Mouse (Mus musculus) urinary bladder, postnatal 25 days (tissue): ENCODE results near the gene Xaf1.
"Not testable (repeated sequence)": the region's sequence is repeated elsewhere in the genome, so short reads cannot be mapped to it uniquely, and the experiment has no call there.

Experiments
- DNase-seq: peaks from one replicate; pipeline ENCODE4 v3.0.0; 2022; ENCODE audit warnings: low spot score

The Xaf1 gene

DNA sequence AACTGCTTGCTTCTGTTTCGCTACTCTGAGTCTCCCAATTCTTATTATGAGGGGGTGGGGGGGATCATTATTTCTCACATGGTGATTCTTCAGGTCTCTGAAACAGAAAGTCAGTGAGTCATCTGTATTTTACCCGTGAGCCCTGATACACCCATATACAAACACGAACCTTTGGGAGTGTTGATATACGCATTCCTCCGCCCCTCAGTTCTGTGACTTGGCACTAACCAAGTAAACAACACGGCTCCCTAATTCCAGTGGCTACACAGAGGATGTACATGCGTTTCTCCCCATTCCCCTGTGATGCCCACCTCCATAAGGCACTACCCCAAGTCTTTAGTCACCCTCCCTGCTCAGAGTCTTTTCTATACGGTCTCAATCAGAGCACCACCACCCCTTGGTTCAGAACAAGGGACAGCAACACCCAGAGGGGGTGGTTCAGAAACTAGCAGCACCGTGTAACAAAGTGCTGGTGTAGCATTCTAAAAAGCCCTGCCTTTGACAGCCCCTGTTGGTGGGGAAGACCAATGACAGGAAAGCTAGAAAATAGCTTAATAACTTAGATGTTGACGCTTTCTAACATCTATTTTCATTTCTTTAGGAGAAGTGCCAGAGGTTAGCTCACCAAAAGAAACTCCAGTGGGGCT lies 10.0 kb downstream of the Xaf1 start:
- DNase-seq, result no peak

DNA sequence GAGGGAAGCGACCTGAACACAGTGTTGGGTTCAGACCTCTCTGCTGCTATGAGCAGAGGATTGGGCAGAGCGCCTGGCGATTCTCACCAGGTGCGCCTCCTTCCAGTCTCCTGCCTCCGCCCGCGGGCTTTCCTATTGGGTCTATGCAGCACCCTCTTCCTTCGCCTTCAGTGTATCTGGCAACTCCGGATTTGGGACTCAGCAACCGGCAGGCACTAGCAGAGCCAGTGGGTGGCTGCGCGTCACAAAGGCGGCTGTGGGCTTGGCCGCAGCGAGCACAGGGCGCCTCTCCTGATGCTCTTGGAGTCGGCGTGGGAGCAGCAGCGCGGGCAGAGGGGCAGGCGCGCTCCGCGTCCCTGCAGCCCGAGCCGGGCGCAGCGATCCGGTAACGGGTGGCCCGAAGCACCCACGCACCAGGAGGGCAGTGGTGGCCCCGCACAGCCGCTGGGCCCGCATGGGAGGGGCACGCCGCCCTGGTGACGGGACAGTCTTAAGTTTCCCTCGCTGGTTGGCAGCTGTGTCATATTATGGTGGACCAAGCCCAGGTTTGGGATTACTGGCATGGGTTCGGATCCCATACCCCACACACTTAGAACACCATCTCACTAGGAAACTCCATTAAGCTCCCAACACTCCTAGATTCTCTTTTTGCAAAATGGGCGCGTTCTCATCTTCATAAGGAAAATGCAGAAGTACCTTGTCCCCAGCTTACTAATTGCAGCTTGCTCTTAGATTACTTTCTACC lies 12.9 kb downstream of the Xaf1 start, which contains the start of gene Fbxo39:
TSS of gene Fbxo39 (plus strand) at position 294 of the 745 bp plus-strand sequence.
- DNase-seq, result no peak

DNA sequence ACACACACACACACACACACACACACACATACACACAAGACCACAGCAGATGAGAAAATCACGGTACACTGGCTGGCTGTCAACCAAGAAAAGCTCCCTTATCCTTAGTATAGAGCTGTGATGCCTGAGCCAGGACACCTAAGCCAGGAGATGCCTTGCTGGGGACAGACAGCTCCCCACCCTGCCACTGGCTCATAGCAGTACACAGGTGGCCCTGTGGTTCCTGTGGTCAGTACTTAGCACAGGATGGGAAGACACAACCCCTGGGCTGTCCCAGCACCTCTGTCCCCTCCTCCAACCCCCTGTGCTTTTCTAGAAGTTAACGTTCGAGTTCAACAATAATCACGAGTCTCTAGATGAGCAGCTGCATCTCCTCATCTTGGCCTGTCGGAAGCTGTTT lies 16.6 kb downstream of the Xaf1 start:
- DNase-seq, result no peak

DNA sequence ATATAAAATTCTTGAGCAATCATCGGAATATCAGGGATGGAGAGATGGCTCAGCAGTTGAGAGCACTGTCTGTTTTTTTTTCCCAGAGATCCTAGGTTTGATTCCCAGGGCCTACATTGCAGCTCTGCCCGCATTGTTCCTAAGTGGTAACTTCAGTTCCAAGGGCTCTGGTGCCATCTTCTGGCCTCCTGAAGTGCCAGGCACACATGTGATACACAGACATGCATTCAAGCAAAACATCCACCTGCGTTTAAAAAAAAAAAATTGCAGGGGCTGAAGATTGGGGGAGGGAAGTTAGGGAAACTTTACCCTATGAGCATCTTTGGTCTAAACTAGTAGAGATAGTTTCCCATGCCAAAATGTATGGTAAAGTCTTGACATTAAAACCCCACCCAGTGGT lies 23.0 kb downstream of the Xaf1 start:
- DNase-seq, result no peak

DNA sequence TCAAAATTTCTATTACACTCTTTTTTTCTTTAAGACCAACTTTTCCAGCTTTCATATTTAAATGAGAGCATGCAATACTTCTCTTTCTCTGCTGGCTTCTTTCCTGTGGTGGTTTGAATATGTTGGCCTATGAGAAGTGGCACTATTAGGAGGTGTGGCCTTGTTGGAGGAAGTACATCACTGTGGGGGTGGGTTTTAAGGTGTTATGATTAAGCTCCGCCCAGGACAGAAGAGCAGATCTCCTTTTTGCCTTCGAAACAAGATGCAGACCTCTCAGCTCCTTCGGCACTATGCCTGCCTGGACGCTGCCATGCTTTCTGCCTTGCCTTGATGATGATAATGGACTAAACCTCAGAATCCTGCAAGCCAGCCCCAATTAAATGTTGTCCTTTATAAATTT lies 24.3 kb downstream of the Xaf1 start:
- DNase-seq, result no peak

DNA sequence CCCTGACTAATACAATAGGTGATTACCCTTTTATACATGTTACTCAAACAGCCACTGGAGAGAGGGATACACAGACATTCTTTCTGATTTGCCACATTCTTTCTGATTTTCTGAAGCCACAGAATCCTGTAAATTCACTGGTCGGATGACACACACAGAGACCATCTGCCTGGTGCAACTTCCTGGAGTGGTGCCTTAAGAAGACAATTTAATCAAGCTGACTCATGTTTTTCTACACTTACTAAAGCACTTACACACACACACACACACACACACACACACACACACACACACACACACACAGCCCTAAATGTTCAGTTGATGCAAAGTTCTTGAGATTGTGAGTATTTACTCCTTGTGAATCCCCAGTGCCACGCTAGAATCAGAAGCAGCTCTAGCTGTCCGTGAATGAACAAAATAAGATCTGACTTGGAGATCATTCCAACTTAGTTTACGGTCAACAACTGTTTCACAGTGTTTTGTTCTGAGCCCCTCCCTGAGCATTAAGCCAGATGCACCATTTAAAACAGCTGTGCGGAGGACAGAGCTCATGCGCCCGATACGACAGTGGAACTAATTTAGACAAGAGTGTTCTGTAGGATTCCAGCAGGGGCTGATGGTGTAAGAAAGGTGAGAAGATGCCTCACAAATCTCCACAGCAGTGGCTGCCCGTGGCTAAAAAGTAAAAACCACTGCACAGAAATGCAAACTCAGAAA lies 31.7 kb downstream of the Xaf1 start:
- no peak for DNase-seq

DNA sequence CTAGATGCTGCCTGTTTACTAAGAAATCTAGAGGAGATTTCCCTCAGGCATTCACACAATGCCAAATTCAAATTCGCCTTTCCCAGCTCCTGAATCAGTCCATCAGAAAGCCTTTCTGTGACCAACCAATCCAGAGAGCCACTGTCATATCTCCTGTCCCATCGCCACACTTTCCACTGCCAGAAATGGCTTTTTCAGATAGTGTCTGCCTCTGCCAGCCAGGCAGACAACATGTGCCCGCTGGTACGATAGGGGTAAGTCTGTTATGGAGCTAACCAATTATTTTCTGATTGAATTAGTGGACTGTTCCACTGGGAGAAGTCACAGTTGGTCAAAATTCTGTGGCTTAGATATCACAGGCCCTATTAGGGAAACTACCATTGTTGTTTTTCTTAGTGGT lies 33.2 kb downstream of the Xaf1 start:
- no peak for DNase-seq

DNA sequence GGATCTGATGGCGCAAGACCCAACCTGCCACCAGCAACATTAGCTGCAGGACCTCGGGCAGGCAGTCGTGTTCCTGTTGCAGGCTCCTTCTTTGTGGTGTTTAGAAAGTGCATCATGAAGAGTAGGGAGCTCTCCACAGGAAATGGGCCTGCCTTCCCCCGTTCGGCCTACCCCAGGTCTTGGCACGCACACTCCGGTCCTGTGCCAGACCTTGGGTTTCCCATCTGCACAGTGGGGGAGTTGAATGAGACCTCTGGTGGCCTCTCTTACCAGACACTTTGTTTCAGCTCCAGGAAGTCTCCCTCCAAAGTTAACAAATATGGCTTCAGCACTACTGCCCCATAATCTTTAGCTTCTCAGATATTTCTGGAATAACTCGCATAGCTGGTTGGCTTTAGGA lies 35.3 kb downstream of the Xaf1 start:
- DNase-seq, result no peak

DNA sequence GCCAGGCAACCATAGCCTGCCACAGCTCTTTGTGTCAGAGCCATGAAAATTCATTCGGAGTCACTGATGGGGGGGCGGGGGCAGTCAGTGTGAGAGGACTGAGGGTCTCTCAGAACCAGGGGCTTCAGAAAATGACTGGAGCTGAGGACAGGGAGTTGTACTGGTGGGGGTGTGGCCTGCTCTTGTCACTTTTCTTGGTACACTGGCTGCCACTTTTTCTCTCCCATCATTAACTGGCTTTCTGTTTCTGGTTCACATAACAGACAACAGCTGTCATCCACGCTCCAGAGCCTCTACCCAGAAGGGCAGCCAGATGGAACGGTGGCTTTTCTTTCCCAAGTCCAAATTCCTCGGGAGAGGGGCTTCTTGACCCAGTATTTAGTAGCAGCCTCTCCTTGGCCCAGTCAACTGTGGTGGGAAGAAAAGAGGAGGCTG lies 37.0 kb downstream of the Xaf1 start:
- no peak for DNase-seq

DNA sequence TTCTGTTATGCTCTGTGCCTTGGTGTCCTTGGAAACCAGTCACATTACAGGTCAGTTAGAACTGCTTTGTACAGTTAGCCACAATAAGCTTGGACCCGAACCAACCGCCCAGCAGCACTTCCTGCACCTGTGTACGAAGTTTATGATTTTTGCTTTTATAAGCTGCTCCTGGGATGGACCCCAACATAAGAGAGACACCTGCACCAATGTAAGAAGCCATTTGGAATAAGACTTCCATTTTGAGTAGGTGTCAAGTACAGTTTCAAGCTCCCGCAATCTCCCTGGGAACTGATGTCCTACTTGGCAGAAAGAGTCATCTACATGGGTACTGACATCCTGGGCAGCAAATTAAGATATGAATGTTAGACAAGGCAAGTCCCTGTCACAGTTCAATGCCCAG lies 38.3 kb downstream of the Xaf1 start:
- no peak for DNase-seq

DNA sequence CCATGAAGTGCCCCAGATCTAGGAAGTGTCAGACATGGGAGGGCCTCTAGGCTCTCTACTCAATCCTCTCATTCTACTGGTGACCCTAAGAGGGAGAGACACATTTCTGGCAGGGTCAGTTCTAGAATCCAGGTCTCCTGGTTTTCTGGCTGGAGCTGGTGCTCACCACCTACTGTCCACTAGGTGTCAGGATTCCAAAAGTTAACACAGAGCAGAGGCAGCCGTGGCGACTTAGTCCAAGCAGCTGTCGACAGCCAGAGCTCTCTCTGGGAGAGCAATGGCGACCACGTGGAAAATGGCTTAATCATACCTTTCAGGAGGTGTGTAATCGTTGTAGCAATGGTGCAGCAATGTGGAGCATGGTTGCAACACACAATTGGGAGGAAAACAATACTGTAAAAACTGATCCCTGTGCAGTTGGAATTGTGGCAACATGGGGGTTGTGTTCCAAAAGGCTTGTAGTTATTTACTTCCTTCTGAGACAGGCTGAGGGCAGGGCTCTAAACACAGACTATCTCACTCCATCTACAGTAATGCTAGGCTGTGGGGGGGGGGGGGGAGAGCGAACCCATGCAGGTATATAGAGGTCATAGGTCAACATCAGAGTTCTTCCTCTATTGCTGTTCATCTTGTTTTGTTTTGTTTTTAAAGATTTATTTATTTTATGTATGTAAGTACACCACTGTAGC lies 41.3 kb downstream of the Xaf1 start:
- peak; percentile 41 for DNase-seq

DNA sequence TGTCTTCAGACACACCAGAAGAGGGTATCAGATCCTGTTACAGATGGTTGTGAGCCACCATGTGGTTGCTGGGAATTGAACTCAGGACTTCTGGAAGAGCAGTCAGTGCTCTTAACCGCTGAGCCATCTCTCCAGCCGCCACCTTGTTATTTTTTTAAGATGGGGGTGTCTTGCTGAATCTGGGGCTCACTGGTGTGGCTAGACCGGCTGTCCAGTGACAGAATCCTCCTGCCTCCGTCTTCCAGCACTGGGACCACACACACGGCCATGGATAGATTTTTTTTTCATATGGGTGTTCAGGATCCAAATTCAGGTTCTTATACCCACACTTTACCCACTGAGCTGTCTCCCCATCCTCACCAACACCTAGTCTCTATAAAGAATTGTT lies 41.8 kb downstream of the Xaf1 start:
- DNase-seq, result not testable (repeated sequence)

DNA sequence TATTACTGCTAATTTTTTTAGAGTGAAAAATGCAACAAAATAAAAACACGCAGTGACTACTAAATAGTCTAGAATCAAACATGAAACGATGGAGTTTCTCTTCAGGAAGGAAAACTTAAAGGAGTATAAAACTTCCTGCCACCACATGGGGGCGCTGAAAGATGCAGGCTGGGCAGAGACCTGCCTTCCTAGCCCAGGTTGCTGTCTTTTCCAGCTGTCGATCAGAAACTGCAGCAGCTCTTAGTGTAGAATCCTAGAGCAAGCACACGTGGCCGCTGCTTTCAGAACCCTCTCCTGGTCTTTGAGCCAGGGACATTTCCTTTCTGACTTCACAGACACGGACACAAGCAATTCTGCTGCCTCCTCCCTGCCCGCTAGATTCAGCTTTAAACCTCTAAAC lies 42.5 kb downstream of the Xaf1 start:
- DNase-seq, result peak; percentile 53

DNA sequence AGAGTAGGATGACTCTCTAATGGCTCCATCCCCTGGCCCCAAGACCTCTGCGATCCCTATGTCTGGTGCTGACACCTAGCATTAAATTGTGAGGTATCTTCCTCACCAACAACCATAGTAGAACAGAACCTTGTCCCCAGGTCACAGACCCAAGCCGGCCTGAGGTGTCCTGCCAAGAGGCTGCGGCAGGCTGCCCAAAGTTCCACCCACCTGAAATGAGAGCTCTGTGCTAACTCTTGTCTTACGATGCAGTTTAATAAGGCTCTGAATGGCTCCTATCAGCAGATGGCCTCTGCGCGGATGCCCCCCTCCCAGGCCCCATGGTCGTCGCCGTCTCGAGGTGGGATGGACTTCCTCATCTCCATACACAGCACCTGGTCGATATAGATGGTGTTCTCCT lies 43.1 kb downstream of the Xaf1 start:
- no peak for DNase-seq

DNA sequence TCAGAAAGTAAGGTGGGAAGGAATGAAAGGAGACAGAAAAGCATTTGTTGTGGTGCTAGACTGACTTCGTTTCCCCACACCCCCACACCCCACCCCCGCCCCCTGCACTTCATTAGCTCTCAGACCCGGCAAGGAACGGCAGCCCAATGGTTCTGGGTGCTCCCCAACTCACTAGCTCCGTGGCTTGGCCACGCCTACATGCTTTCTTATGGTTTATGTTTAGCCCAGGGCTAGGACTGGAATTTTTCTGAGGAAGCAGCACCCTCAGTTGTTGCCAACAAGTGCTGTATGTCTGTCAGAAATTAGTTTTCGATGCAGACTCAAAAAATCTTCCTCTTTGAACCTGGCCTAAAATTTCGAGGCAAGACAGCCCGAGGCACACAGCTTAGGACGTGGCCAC lies 47.1 kb downstream of the Xaf1 start:
- DNase-seq, result no peak

DNA sequence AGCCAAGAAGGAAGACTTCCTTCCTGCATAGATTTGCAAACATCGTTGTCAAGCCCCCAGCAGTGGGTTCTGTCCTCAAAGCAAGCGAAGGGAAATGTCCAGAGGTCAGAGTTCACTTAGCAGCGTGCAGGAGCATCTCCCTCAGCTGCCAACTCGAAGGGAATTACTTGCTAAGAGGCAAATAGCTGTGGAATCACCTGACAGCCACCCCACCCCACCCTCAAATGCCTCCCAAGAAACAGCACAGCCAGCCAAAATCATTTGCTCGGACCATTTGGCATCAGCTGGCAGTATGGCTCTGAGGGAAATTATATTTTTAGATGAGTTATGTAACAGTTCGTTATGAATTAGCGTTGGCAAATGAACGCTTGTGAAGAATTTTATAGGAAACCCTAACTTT lies 47.6 kb downstream of the Xaf1 start:
- DNase-seq, result no peak

DNA sequence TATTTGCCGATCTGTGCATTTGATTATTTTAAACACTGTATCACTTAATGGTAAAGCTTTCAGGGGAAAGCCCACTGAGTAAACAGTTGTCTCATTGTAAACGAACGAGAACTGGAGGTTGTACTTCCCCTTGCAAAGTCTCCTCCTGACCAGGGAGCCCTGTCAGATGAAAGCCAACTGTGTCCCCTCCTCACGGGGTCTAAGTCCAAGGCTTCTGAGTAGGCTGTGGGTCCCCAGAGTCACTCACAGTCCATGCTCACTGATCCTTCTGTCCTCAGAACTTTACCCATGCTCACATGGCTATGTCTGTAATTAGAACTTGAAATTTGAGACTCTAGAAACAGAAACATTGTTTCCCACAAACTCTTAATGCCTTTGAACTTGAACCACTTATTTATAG lies 48.2 kb downstream of the Xaf1 start:
- DNase-seq, result no peak

DNA sequence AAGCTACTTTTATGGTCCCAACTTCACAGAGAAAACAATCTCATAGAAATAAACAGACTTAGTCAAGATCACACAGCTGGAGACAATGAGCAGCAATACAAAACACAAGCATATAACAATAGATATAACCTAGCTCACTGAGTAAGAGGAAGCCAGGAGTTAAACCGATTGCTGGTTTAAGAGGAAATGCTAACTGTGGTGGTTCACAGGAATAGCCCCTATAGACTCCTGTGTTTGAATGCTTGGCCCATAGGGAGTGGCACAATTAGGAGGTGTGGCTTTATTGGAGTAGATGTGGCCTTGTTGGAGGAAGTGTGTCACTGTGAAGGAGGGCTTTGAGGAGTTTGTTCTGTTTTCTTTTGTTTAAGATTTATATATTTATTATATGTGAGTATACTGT lies 50.8 kb downstream of the Xaf1 start:
- DNase-seq, result no peak

DNA sequence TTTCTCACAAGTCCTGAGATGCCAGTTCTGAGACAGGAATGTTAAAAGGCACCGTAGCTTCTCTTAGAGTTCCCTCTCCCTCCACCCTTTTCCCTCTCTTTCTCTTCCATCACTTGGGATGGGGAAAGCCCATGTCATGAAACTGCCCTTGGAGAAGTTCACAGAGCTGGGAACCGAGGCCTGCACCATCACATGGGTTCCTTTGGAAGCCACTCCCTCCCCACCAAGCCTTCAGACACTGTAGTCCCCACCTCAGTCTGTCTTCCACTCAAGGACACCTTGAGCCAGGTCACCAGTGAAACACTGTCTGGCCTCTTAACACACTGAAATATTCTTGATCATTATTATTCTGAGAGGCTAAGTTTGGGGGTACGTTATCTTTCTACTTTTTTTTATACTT lies 51.8 kb downstream of the Xaf1 start:
- no peak for DNase-seq

DNA sequence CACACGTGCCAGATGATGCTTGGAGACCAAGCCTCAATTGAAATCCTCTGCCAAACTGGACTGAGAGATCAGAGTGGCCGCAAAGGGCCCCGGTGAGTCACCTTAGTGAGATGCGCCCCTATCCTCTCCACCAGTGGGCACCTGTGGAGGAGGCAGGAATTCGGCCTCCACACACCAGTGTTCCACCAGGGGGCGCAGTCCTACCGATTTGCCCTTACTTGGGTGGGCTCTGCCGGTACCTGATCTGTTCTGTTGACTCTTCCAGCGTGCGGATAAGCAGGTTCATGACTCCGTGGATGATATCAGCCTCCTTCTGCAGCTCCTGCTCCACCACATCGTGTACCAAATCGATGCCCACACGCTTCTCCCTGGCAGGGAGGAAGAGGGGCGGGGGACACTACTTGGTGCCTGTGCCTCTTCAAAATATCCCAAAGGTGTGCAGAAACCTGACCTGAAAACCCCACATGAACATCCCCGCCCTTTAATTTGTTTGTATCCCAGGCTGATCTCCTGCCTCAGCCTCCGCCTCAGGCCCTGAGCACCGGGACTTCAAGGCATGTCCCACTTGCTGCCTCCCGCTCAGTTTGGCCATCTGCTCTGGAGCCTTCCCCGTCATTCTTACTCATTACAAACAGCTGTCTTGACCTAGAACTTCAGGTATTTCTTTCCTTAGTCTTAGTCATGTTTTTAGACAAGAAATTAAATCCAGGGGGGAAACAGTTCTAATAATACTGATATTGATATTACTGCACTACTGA lies 53.7 kb downstream of the Xaf1 start:
- peak; percentile 79 for DNase-seq

DNA sequence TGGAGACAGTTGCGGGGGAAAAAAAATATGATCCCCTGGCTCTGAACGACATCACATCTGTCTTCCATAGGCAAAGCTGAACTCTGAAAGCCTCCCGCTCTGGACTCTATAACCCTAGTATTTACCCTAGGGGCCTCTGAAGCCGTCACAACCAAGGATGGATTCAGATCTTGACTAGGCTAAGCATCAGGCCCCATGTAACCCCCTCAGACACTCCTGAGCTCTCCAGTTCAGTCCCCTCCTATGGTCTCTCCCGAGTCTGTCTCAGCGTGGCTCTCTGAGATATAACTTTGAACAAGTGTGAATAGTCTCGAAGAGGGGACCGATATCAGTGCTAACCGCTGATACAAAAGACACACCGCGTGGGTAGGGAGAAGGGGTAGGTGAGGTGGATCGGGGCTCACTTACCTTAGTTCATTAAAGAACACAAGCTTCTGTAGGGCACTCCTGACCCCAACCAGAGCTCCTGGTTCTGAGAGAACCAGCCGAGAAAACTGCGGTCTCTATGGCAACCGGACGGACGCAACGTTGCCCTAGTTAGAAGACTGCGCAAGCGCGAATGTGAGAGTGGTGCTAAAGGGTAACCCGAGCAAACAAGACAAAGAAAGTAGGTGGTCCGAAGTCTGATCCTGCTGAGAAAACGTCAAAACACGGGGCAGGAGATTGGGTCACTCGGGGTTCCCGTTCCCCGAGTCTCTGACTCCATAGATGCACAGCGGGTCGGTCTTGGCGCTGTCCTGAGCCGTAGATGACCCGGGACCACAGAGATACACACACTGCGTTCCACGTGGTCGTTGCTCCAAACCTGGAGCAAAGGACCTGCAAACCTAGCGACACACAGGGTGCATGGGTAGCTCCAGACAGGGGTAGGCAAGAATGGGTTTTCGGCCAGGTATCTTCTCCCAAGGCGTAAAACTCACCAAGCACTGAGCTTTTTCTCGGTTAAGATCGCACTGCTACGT lies 60.2 kb downstream of the Xaf1 start:
- DNase-seq, result peak; percentile 54
